Mouse (Mus musculus): ENCODE data around the gene Tacc2. TPM values are rescaled to one million over a fixed set of nuclear protein-coding genes. Genes with fewer than 3 reads are reported as not detected.
A peak's percentile ranks its signal among the peaks of the same experiment; 100 is the strongest.

The Tacc2 gene
- polyA plus RNA-seq, 1 experiment from 2014 or later = 34.8 TPM

- no peaks in the 10 kb centered on the region for H3K9me3 ChIP-seq
- no peaks in the 10 kb centered on the region for H3K36me3 ChIP-seq
- no peak overlapping the region for H3K4me3 ChIP-seq (replicated peaks)
- WGBS = 90% methylated on average over 4 of the region's 4 CpGs
- H3K9ac ChIP-seq (replicated peaks) = no peak overlapping the region
- H3K27ac ChIP-seq = no peak overlapping the region
- ATAC-seq (ENCODE audit: insufficient number of reproducible peaks, insufficient read depth, low FRiP score, low TSS enrichment, low read depth) = no peak
- no peak overlapping the region for H3K4me2 ChIP-seq
- H3K27me3 ChIP-seq = no peaks in the 10 kb centered on the region
- H3K4me1 ChIP-seq (replicated peaks) = peaks cover 37% of the 10 kb centered on the region
Measured at GRCm38 (mm10) chr7:130688601-130689000, 111.4 kb downstream of the Tacc2 start.

- Histone ChIP-seq H3K4me2 (no peak overlapping the region), H3K4me3 (replicated peaks) (no peak overlapping the region), H3K4me1 (replicated peaks) (peaks cover 58% of the 10 kb centered on the region), H3K9me3 (no peaks in the 10 kb centered on the region), H3K27ac (no peak overlapping the region), H3K9ac (replicated peaks) (no peak overlapping the region), H3K27me3 (no peaks in the 10 kb centered on the region), H3K36me3 (no peaks in the 10 kb centered on the region)
- no peak for ATAC-seq (ENCODE audit: insufficient number of reproducible peaks, insufficient read depth, low FRiP score, low TSS enrichment, low read depth)
- 65% methylated on average over 6 of the region's 6 CpGs for WGBS
Measured at GRCm38 (mm10) chr7:130690869-130691268, 113.6 kb downstream of the Tacc2 start.

- Histone ChIP-seq H3K4me2 (peak overlapping the region; percentile 79), H3K27ac (peak overlapping the region; percentile 99), H3K27me3 (no peaks in the 10 kb centered on the region), H3K4me3 (replicated peaks) (peak overlapping the region; percentile 73), H3K36me3 (no peaks in the 10 kb centered on the region), H3K9ac (replicated peaks) (peak overlapping the region; percentile 91), H3K4me1 (replicated peaks) (peaks cover 59% of the 10 kb centered on the region), H3K9me3 (no peaks in the 10 kb centered on the region)
- WGBS = 45% methylated on average over 2 of the region's 2 CpGs
- peak; percentile 5; the same call in 1 of the 2 replicates for ATAC-seq (ENCODE audit: insufficient number of reproducible peaks, insufficient read depth, low FRiP score, low TSS enrichment, low read depth)
Measured at GRCm38 (mm10) chr7:130691931-130692330, 114.7 kb downstream of the Tacc2 start.

- H3K4me2 ChIP-seq = peak overlapping the region; percentile 79
- peaks cover 58% of the 10 kb centered on the region for H3K4me1 ChIP-seq (replicated peaks)
- H3K4me3 ChIP-seq (replicated peaks) = peak overlapping the region; percentile 73
- peak; percentile 83 for ATAC-seq (ENCODE audit: insufficient number of reproducible peaks, insufficient read depth, low FRiP score, low TSS enrichment, low read depth)
- no peaks in the 10 kb centered on the region for H3K9me3 ChIP-seq
- under 1% methylated on average over 39 of the region's 39 CpGs for WGBS
- peak overlapping the region; percentile 91 for H3K9ac ChIP-seq (replicated peaks)
- no peaks in the 10 kb centered on the region for H3K27me3 ChIP-seq
- peak overlapping the region; percentile 99 for H3K27ac ChIP-seq
- H3K36me3 ChIP-seq = no peaks in the 10 kb centered on the region
Measured at GRCm38 (mm10) chr7:130692392-130692942, 115.2 kb downstream of the Tacc2 start.

GRCm38 (mm10) chr7:130692943-130693799 lies 115.9 kb downstream of the Tacc2 start:
- Histone ChIP-seq H3K36me3 (no peaks in the 10 kb centered on the region), H3K27ac (peak overlapping the region; percentile 99), H3K9me3 (no peaks in the 10 kb centered on the region), H3K27me3 (no peaks in the 10 kb centered on the region), H3K9ac (replicated peaks) (peak overlapping the region; percentile 91), H3K4me3 (replicated peaks) (peak overlapping the region; percentile 73), H3K4me2 (peak overlapping the region; percentile 79), H3K4me1 (replicated peaks) (peaks cover 54% of the 10 kb centered on the region)
- peak; percentile 63 for ATAC-seq (ENCODE audit: insufficient number of reproducible peaks, insufficient read depth, low FRiP score, low TSS enrichment, low read depth)
- WGBS = 1% methylated on average over 19 of the region's 19 CpGs

- Histone ChIP-seq H3K4me3 (replicated peaks) (peak overlapping the region; percentile 73), H3K9ac (replicated peaks) (peak overlapping the region; percentile 91), H3K27ac (peak overlapping the region; percentile 99), H3K9me3 (no peaks in the 10 kb centered on the region), H3K4me1 (replicated peaks) (peaks cover 59% of the 10 kb centered on the region), H3K36me3 (0 out of 2 replicates have a peak, but pooled peaks cover 2% of the 10 kb centered on the region), H3K4me2 (peak overlapping the region; percentile 79), H3K27me3 (no peaks in the 10 kb centered on the region)
- no peak for ATAC-seq (ENCODE audit: insufficient number of reproducible peaks, insufficient read depth, low FRiP score, low TSS enrichment, low read depth)
- WGBS = 23% methylated on average over 11 of the region's 11 CpGs
Measured at GRCm38 (mm10) chr7:130693800-130694193, 116.6 kb downstream of the Tacc2 start.

GRCm38 (mm10) chr7:130695669-130696338 lies 118.6 kb downstream of the Tacc2 start:
- no peaks in the 10 kb centered on the region for H3K9me3 ChIP-seq
- no peak overlapping the region for H3K4me2 ChIP-seq
- WGBS = 77% methylated on average over 13 of the region's 13 CpGs
- peak overlapping the region; percentile 3; the same call in 1 of the 2 replicates for H3K9ac ChIP-seq (replicated peaks)
- H3K27ac ChIP-seq = peak overlapping the region; percentile 24; the same call in 1 of the 2 replicates
- ATAC-seq (ENCODE audit: insufficient number of reproducible peaks, insufficient read depth, low FRiP score, low TSS enrichment, low read depth) = no peak
- H3K27me3 ChIP-seq = no peaks in the 10 kb centered on the region
- peaks cover 15% of the 10 kb centered on the region for H3K36me3 ChIP-seq
- H3K4me1 ChIP-seq (replicated peaks) = peaks cover 53% of the 10 kb centered on the region
- H3K4me3 ChIP-seq (replicated peaks) = no peak overlapping the region

- H3K4me2 ChIP-seq = no peak overlapping the region
- H3K9ac ChIP-seq (replicated peaks) = no peak overlapping the region
- ATAC-seq (ENCODE audit: insufficient number of reproducible peaks, insufficient read depth, low FRiP score, low TSS enrichment, low read depth) = no peak
- H3K9me3 ChIP-seq = no peaks in the 10 kb centered on the region
- peaks cover 45% of the 10 kb centered on the region for H3K4me1 ChIP-seq (replicated peaks)
- no peak overlapping the region for H3K4me3 ChIP-seq (replicated peaks)
- no peaks in the 10 kb centered on the region for H3K27me3 ChIP-seq
- H3K36me3 ChIP-seq = peaks cover 22% of the 10 kb centered on the region
- H3K27ac ChIP-seq = no peak overlapping the region
- WGBS = 81% methylated on average over 16 of the region's 16 CpGs
Measured at GRCm38 (mm10) chr7:130696347-130697234, 119.4 kb downstream of the Tacc2 start.

- H3K4me1 ChIP-seq (replicated peaks) = peaks cover 34% of the 10 kb centered on the region
Measured at GRCm38 (mm10) chr7:130698480-130698879, 121.2 kb downstream of the Tacc2 start.

GRCm38 (mm10) chr7:130701336-130701735 lies 124.1 kb downstream of the Tacc2 start:
- Histone ChIP-seq H3K36me3 (peaks cover 22% of the 10 kb centered on the region), H3K27ac (no peak overlapping the region)

More at GRCm38 (mm10) chr7:130698480-130698879, 121.2 kb downstream of the Tacc2 start:
- no peak overlapping the region for H3K9ac ChIP-seq (replicated peaks)
- H3K27me3 ChIP-seq = no peaks in the 10 kb centered on the region
- no peak for ATAC-seq (ENCODE audit: insufficient number of reproducible peaks, insufficient read depth, low FRiP score, low TSS enrichment, low read depth)
- no peak overlapping the region for H3K4me2 ChIP-seq
- H3K36me3 ChIP-seq = peaks cover 22% of the 10 kb centered on the region
- H3K27ac ChIP-seq = no peak overlapping the region
- H3K4me3 ChIP-seq (replicated peaks) = no peak overlapping the region
- no peaks in the 10 kb centered on the region for H3K9me3 ChIP-seq

More at GRCm38 (mm10) chr7:130701336-130701735, 124.1 kb downstream of the Tacc2 start:
- H3K4me3 ChIP-seq (replicated peaks) = no peak overlapping the region
- ATAC-seq (ENCODE audit: insufficient number of reproducible peaks, insufficient read depth, low FRiP score, low TSS enrichment, low read depth) = no peak
- H3K27me3 ChIP-seq = no peaks in the 10 kb centered on the region
- no peaks in the 10 kb centered on the region for H3K9me3 ChIP-seq
- H3K4me2 ChIP-seq = no peak overlapping the region
- 82% methylated on average over 1 of the region's 1 CpGs for WGBS
- peaks cover 10% of the 10 kb centered on the region for H3K4me1 ChIP-seq (replicated peaks)
- no peak overlapping the region for H3K9ac ChIP-seq (replicated peaks)

Measured in limb, embryonic 12.5 days (tissue).